Mouse (Mus musculus) erythroblast, embryonic 14.5 days (primary cell): ENCODE results near the gene Cuedc1.

ENCODE experiments used
- GATA1 ChIP-seq: IDR thresholded peaks from 2 replicates; pipeline ENCODE4 v1.6.1; 2012; ENCODE audit warnings: low read length, inconsistent platforms, mixed read lengths
- TAL1 ChIP-seq: IDR thresholded peaks from 3 replicates; pipeline ENCODE4 v1.6.1; 2012; ENCODE audit warnings: low read length, inconsistent platforms, mixed read lengths

DNA sequence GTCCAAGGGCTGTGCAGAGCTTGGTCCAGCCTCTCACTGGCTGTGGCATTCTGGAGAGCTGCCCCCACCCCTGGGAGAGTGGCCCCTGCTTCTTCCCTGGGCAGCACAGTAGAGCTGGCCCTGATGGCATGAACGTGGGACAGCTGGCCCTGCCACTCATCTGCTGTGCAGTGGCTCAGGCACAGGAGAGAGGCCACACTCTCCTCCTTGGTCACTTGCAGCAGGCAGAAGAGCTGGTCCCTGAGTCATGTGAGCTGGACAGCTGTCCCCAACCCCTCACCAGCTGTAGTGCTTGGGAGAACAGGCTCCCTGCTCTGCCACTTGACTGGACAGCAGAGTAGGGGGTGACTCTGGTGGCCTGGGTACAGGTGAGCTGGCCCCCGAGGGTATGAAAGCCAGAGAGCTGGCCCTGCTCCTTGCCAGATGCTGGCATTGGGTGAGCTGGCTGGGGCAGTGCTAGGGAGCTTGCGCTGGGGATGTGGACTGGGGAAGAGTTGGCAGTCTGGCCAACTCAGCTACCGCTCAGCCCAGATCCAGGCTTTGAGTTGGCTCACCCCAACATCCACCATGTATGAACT lies 133.4 kb downstream of the Cuedc1 start:
- no peak; the same call in 2 of the 3 replicates for TF ChIP-seq TAL1
- TF ChIP-seq GATA1, result no peak
